Mouse (Mus musculus) heart, postnatal 0 days (tissue): ENCODE data around the gene Bax. TPM values are rescaled to one million over a fixed set of nuclear protein-coding genes. Genes with fewer than 3 reads are reported as not detected.
A peak's percentile ranks its signal among the peaks of the same experiment; 100 is the strongest.

ENCODE experiments used
- ATAC-seq: fragments of 200-750 bp; cut with Nextera tagmentation; 2 replicates; pipeline ENCODE4 v1.8.0; 2017; ENCODE audit warnings: low read depth, moderate number of reproducible peaks, moderate library complexity; ENCODE audit not compliant: insufficient read depth
- DNase-seq: peaks from one replicate; pipeline ENCODE4 v3.0.0-alpha.2; 2016; ENCODE audit warnings: low spot score
- H3K27ac ChIP-seq: fragments of 300-500 bp; sonication (generic); 2 replicates; pipeline ENCODE4 v1.5.1; 2014; ENCODE audit warnings: low read depth, mild to moderate bottlenecking
- H3K27me3 ChIP-seq: fragments of 300-500 bp; sonication (generic); 2 replicates; pipeline ENCODE4 v1.6.1; 2014; ENCODE audit warnings: low read length, mixed read lengths; ENCODE audit not compliant: control insufficient read depth, insufficient read depth
- H3K36me3 ChIP-seq: fragments of 300-500 bp; sonication (generic); replicated peaks from 2 replicates; pipeline ENCODE4 v1.6.1; 2014; ENCODE audit warnings: low read length, mixed read lengths; ENCODE audit not compliant: control insufficient read depth, insufficient read depth
- H3K4me1 ChIP-seq: fragments of 300-500 bp; sonication (generic); 2 replicates; pipeline ENCODE4 v1.6.1; 2014; ENCODE audit warnings: antibody characterized with exemption; ENCODE audit not compliant: control insufficient read depth, insufficient read depth
- H3K4me2 ChIP-seq: fragments of 300-500 bp; sonication (generic); 2 replicates; pipeline ENCODE4 v1.6.1; 2014; ENCODE audit warnings: low read depth, mild to moderate bottlenecking, low read length, moderate library complexity
- H3K4me3 ChIP-seq: fragments of 300-500 bp; sonication (generic); 2 replicates; pipeline ENCODE4 v1.5.1; 2014; ENCODE audit warnings: low read depth, low read length
- H3K9ac ChIP-seq: fragments of 300-500 bp; sonication (generic); replicated peaks from 2 replicates; pipeline ENCODE4 v1.6.1; 2014; ENCODE audit warnings: low read depth, low read length, mixed read lengths
- H3K9me3 ChIP-seq: fragments of 300-500 bp; sonication (generic); replicated peaks from 2 replicates; pipeline ENCODE4 v1.6.1; 2016; ENCODE audit warnings: low read length; ENCODE audit not compliant: control insufficient read depth
- CTCF ChIP-seq: IDR thresholded peaks from 2 replicates; pipeline ENCODE4 v1.5.1; 2016; ENCODE audit warnings: antibody characterized with exemption, control low read depth, low read depth
- EP300 ChIP-seq: IDR thresholded peaks from 2 replicates; pipeline ENCODE4 v1.6.1; 2016; ENCODE audit warnings: antibody characterized with exemption, low read depth
- WGBS: fragments of 180-500 bp; shearing (Covaris S2); extraction: QIAGEN DNeasy Blood & Tissue Kit; methylation state at CpG from one replicate; pipeline ENCODE4 v1.1.7; 2014; 5-methylcytosine and 5-hydroxymethylcytosine counted together
- polyA plus RNA-seq: library from polyadenylated mRNA; unstranded; fragments of >200 nt; fragmentation: Nextera tagmentation; extraction: Ambion mirVana; gene quantifications from 2 replicates; pipeline ENCODE4 v1.2.1, GENCODE M21; 2015
- total RNA-seq: library from RNA; depleted of rRNA; stranded (reverse); fragments of >200 nt; gene quantifications from 2 replicates; pipeline ENCODE4 v1.2.3, GENCODE M21; 2014; ENCODE audit warnings: low replicate concordance

The Bax gene
- total and polyA plus RNA-seq, 2 experiments from 2014 or later: 88.1 to 101 TPM

- no peak for TF ChIP-seq EP300
- no peak for TF ChIP-seq CTCF
- peaks cover 10% of the 10 kb centered on the region for H3K36me3 ChIP-seq
- peak overlapping the region; percentile 58 for H3K4me3 ChIP-seq
- peak overlapping the region; percentile 91 for H3K27ac ChIP-seq
- H3K27me3 ChIP-seq: no peaks in the 10 kb centered on the region
- under 1% methylated on average over 7 of the region's 7 CpGs for whole genome bisulfite sequencing
- H3K9ac ChIP-seq: peak overlapping the region; percentile 72
- peaks cover 29% of the 10 kb centered on the region for H3K4me1 ChIP-seq
- H3K4me2 ChIP-seq: peak overlapping the region; percentile 94
- DNase-seq (no peak), ATAC-seq (no peak)
- H3K9me3 ChIP-seq: no peaks in the 10 kb centered on the region
Measured at GRCm38 (mm10) chr7:45433835-45434202, 32.9 kb downstream of the Bax start.

GRCm38 (mm10) chr7:45426556-45426955, 40.1 kb downstream of the Bax start:
- DNase-seq: no peak
- H3K4me2 ChIP-seq: no peak overlapping the region
- TF ChIP-seq EP300: no peak
- no peak for TF ChIP-seq CTCF
- no peak for ATAC-seq
- WGBS: 84% methylated on average over 8 of the region's 8 CpGs
- no peaks in the 10 kb centered on the region for H3K9me3 ChIP-seq
- H3K27me3 ChIP-seq: no peaks in the 10 kb centered on the region
- H3K27ac ChIP-seq: no peak overlapping the region
- peaks cover 73% of the 10 kb centered on the region for H3K36me3 ChIP-seq
- no peak overlapping the region for H3K9ac ChIP-seq
- H3K4me1 ChIP-seq: no peaks in the 10 kb centered on the region
- no peak overlapping the region for H3K4me3 ChIP-seq

GRCm38 (mm10) chr7:45421194-45421593, 45.5 kb downstream of the Bax start:
- H3K9me3 ChIP-seq: no peaks in the 10 kb centered on the region
- no peak overlapping the region for H3K9ac ChIP-seq
- no peak overlapping the region for H3K4me2 ChIP-seq
- 93% methylated on average over 14 of the region's 14 CpGs for WGBS
- DNase-seq (no peak), ATAC-seq (no peak)
- H3K4me1 ChIP-seq: no peaks in the 10 kb centered on the region
- peaks cover 53% of the 10 kb centered on the region for H3K36me3 ChIP-seq
- no peak for TF ChIP-seq EP300
- TF ChIP-seq CTCF: no peak
- peaks cover 43% of the 10 kb centered on the region for H3K27me3 ChIP-seq
- H3K27ac ChIP-seq: no peak overlapping the region
- H3K4me3 ChIP-seq: no peak overlapping the region

DNA sequence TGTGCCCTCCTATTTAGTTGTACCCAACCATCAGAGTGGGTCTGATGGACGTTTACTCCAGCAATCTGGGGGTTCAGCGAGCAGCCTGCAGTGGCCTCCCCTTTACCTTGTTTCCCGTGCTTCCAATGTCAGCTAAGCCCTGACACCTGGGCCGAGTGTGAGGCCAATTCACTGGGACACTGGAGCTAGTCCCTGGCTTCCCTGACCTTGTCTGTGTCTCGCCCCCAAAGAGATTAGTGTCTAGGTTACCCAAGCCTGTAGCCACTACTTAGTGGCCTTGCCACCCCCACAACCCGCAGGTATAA, 46.1 kb downstream of the Bax start, which contains the start of gene Lhb:
Lhb (plus strand) TSS at position 206 of the 305 bp plus-strand sequence.
- no peaks in the 10 kb centered on the region for H3K4me1 ChIP-seq
- peaks cover 49% of the 10 kb centered on the region for H3K27me3 ChIP-seq
- H3K36me3 ChIP-seq: peaks cover 50% of the 10 kb centered on the region
- DNase-seq (no peak), ATAC-seq (no peak)
- H3K9ac ChIP-seq: no peak within 1 kb of the TSS
- no peaks in the 10 kb centered on the region for H3K9me3 ChIP-seq
- WGBS: 68% methylated on average over 6 of the region's 6 CpGs
- no peak within 1 kb of the TSS for H3K27ac ChIP-seq
- H3K4me3 ChIP-seq: no peak within 1 kb of the TSS
- TF ChIP-seq EP300 (no peak), CTCF (no peak)
- H3K4me2 ChIP-seq: no peak within 1 kb of the TSS

DNA sequence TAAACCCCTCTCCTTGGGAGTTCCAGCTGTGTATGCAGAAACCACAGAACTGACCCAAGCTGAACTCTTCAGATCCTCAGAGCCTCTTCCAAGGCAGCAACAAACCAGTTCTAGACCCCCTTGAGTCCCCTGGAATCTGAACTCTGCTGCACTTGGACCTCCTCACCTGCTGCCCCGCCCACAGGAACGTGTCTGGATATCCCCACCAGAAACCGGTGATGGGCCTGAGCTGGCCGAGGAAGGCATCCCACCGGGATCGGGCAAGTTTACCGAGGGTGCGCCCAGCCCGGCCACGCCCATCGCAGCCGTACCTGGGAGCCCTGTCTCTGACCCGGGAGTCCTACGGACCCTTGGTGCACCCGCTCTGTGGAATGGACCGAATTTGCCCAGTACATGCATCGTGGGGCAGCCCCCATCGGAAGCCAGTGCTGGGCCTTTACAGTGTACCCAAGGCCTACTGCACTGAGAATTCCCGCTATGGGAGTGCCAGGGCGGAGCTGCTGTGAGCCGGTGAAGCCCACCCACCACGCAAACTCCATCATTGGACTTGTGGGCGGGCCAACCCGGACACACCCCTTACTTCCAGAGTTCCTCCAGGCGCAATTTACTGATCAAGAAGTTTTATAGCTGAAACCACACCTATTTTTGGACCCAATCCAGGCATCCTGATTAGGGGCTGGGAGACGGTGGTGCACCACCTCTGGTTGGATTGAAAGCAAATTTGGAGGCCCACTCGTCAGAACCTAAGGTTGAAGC, 46.7 kb downstream of the Bax start:
- ATAC-seq: no peak

More for the DNA sequence above, 46.7 kb downstream of the Bax start:
- Histone ChIP-seq H3K4me3 (no peak overlapping the region), H3K36me3 (peaks cover 45% of the 10 kb centered on the region), H3K9ac (no peak overlapping the region), H3K4me1 (no peaks in the 10 kb centered on the region), H3K4me2 (no peak overlapping the region), H3K9me3 (no peaks in the 10 kb centered on the region), H3K27me3 (peaks cover 55% of the 10 kb centered on the region), H3K27ac (no peak overlapping the region)
- no peak for DNase-seq
- TF ChIP-seq CTCF: no peak
- no peak for TF ChIP-seq EP300
- 15% methylated on average over 27 of the region's 27 CpGs for WGBS
